Mouse (Mus musculus): ENCODE results near the gene 4930442H23Rik. TPM values are rescaled to one million over a fixed set of nuclear protein-coding genes. Genes with fewer than 3 reads are reported as not detected.
A peak's percentile ranks its signal among the peaks of the same experiment; 100 is the strongest.
"Not testable (repeated sequence)": the region's sequence is repeated elsewhere in the genome, so short reads cannot be mapped to it uniquely, and the experiment has no call there.

Gene 4930442H23Rik
- not detected for polyA plus RNA-seq (2017; shearing (Covaris generic))

DNA sequence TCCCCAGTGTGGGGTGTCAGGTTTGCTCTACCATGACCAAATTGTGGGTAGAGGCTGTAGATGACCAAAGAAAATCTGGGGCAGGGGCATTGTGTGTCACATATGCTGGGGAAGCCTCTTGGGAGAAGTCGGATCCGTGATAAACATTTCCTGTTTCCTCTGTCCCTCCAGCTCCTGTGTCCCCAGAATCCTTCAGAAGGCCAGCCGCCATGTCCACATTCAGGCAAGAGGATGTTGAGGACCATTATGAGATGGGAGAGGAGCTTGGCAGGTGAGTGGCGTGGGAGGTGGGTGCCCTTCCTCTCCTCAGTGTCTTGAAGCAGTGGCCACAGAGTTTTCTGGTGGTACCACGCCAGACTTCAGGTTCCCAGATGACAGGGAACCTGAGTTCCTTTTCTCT, at the start of gene 4930442H23Rik:
TSS of gene 4930442H23Rik (minus strand) at position 45 of the 400 bp plus-strand sequence.
- ATAC-seq: no peak

DNA sequence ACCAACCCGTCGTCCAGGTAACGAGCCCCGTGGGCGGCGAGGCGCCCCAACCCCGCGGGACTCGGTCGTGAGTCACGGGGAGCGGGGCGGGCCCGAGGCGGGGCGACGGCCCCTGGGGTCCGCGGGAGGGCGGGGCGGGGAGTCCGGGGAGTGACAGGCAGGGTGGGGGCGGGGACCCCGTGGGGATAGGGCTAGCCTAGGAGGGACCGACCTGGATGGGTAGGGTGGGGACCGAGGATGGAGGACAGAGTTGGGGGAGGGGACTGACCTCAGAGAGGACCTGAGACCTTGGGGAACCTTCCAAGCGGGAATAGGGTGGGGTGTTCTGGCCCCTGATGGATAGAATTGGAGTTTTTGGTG, 49.6 kb upstream of the 4930442H23Rik start:
- ATAC-seq: no peak

DNA sequence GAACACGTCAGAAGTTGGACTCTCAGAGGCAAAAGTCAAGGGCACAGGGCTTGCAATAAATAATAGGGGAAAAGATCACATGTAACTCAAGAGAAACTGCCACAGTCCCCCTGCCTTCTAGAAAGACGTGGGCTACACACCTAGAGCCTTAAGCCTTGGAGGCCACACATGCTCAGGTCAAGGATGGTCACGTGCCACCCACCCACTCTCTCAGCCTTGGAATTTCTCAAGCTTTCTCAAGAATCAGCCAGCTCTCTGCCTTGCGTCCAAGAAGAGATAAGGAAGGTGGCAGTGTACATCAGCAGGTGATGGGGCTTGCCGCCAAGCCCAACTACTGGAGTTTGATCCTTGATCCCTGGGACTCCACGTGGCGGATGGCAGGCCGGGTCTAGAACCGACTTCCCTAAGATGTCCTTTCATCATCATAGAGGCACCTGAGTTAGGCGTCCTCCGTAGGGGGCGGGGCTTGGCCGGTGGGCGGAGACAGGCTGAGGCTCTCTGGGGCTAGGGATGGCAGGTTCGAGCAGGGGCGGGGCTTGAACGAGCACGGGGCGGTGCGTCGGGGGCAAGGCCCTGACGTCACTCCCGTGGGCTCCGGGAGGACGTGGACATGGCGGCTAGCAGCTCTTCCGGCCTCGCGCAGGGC, 49.1 kb upstream of the 4930442H23Rik start, which contains the start of gene Zfr2:
TSS of gene Zfr2 (plus strand) at position 576 of the 646 bp plus-strand sequence.
- peak; percentile 88 for ATAC-seq

DNA sequence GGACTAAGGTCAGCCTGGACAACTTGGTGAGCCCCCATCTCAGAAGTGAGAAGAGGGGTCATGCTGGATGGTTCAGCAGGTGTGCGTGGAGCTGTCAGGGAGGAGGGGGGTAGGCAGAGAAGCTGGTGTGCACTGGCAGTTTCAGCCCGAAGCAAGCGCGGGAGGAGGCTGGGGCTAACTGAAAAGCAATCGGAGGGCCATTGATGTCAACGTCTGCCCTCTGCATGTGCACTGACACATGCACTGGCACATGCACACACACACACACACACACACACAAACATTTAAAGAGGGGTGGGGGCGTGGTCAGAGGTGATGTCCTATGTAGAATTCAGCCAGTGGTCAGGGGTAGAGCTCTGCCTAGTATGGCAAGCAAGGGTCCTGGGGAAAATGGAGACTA, 47.8 kb upstream of the 4930442H23Rik start:
- no peak for ATAC-seq

DNA sequence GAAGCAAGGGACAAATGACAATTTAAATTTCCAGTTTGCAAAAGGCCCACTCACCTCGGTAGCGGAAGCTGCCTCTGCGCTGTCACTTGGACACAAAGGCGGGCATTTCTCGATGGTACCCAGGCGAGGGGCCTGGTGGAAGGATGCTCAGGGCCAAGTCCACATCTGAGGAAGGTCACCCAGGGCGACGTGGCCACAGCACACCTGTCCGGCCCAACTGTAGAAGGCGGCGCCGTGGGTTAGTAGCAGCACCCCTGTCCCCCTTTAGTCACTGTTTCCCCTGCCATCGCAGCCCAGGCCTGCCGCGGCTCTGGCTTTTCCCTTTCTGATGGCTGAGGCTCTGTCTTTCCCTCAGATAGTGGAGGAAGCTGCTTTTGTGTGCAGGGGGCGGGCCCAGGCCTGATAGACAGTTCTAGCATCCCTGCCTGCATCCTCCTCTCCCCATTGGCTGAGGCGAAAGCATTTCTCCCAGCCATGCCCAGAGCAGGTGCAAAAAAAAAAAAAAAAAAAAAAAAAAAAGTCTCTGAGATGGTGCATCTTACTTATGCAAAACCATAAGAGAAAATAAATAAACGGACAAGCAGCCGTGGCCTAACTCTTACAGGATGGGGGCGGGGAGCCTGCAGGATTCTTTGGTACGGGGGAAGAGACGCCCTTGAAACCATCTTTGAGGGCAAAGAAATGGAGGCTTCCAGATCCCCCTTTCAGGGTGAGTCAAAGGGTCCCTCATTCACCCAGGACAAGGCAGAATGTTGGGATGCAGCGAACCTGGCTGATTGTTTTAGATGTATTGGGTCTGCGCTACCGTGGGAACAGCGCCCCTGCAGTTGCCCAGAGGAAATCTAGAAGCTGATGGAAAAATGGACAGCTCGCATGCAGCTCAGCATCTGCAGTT, 47.0 kb upstream of the 4930442H23Rik start, which contains the start of gene Atcay:
TSS of gene Atcay (minus strand) at position 396 of the 895 bp plus-strand sequence.
- peak; percentile 52 for ATAC-seq

DNA sequence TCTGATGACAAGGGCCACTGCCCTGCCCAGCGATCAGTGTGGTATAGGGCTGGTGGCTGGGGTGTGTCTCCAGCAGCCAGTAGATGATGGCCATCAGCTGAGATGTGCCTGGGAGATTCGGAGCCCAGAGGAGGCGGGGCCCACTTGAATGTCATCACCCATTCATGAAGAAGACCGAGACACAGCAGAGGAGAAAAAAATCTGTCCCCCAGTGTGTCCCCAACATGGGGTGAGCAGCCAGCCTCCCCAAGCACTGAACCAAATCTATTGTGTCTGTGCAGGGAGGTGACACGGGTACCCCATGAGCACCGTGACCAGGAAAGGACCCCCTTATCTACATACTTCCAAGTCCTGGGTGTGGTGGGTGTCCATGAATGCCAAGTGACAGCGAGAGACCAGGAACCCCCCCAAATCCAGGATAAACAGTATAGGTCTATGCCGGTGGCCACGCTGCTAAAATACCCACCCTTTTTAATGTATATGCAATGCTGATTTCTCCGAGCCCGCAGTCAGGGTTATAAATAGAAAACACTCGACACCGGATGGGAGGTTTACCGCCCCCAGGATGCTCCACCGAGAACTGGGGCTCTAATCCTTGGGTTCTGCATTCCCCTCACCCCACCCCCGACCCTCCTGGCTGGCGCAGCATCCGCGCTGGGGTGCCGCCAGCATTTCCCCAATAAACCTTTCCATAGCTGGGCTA, 46.2 kb upstream of the 4930442H23Rik start:
- peak; percentile 22 for ATAC-seq

DNA sequence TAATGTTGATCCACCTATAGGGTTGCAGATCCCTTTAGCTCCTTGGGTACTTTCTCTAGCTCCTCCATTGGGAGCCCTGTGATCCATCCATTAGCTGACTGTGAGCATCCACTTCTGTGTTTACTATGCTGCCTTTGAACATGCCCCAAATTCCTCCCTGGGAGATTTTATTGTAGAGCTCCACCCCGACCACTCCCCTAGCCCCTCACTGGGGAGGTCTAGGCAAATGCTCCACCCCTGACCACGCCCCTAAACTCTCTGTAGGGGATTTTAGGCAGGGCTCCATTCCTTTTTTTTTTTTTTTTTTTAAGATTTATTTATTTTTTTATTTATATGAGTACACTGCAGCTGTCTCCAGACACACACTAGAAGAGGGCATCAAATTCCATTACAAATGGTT, 40.1 kb upstream of the 4930442H23Rik start:
- ATAC-seq: not testable (repeated sequence)

DNA sequence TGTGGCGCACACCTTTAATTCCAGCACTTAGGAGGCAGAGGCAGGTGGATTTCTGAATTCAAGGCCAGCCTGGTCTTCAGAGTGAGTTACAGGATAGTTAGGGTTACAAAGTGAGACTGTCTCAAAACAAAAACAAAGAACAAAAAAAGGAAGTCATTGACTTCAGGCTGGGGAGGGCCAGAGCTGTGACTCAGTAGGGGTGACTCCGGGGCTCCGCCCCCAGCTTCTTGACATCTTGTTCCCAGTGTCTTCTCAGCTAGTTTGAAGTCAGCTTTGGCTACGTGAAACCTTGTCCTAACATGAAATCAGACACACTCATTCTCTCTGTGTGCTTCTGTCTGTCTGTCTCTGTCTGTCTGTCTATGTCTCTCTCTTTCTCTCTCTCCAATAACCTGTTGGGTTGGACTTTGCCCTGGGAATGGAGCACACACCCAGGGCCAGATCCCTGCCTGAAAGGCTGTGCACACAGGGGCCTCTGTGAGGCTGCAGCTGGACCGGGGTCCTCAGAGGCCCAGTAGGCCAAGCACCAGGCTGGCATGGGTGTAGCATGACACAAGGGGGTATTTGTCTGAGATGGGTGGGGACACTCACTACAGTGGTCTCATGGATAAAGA, 37.9 kb upstream of the 4930442H23Rik start:
- ATAC-seq: no peak

DNA sequence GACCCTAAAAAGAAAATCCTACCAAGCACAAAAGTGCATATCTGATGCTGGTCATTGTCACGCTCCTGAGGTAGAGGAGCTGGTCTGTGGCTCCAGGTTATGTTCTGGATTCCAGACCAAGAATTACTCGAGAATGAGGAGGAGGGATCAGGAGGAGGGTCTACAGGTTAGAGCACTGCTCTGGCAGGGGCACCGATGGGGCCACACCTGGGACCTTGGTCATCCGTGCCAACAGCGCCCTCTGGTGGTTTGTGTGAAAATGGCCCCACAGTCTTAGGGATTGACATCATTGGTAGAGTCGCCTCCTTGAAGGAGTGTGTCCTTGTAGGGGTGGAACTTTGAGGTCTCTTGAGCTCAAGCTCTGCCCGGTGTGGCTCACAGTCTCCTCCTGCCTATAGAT, 34.3 kb upstream of the 4930442H23Rik start:
- ATAC-seq: peak; percentile 63

DNA sequence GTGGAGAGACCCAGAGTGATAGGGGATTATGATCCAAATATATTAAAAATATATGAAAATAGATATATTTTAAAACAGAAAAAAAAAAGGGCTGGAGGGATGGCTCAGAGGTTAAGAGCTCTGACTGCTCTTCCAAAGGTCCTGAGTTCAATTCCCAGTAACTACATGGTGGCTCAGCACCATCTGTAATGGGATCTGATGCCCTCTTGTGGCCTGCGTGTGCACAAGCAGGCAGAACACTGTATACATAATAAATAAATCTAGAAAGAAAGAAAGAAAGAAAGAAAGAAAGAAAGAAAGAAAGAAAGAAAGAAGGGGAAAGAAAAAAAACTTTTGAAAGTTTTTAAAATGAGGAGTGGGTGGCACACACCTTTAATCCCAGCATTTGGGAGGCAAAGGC, 33.6 kb upstream of the 4930442H23Rik start:
- peak; percentile 43 for ATAC-seq

DNA sequence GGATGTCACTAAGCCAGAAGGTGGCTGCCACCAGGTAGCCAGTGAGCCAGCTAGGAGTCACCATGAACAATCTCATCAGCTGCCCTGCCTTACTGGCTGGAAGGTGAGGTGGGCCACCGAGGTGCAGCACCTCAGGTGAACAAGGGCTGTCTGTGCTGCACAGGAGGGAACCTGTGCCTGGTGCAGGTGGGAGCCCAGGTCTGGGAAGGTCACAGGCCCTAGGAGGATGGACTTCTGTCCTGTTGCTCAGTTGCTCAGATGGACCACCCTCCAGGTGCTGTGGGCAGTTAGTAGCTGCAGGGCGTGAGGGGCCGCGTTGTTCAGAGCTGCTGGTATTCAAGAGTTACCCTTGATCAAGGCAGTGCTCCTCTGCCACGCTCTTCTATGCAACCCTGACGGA, 33.2 kb upstream of the 4930442H23Rik start:
- no peak for ATAC-seq

DNA sequence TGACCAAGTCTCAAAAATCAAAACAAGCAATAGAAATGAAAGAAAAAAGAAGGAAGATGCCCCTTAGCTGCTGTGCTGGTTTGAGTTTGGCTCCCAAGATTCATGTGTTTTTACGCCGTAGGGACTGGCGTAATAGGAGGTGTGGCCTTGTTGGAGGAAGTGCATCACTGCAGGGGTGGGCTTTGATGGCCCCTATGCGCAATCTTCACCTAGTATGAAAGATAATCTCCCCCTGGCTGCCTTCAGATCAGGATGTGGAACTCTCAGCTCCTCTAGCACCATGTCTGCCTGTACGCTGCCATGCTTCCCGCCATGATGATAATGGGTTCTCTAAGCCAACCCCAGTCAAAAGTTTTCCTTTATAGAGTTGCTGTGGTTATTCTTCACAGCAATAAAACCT, 32.6 kb upstream of the 4930442H23Rik start:
- ATAC-seq: no peak

DNA sequence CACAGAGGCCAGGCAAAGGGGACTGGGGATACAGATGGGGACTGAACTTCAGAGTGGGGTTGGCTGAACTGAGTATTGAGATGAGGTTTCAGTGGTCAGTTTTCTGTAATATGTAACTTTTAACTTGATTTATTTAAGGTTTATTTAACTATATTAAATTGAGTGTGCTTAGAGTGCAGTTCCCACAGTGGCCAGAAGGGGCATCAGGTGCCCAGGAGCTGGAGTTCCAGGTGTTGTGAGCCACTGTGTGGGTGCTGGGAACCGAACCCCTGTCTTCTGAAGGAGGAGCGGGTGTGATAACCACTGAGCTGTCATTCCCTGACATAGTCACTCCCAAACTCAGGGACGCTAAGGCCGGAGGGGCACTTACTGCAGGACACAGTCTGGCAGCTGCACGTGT, 26.5 kb upstream of the 4930442H23Rik start:
- ATAC-seq: no peak

DNA sequence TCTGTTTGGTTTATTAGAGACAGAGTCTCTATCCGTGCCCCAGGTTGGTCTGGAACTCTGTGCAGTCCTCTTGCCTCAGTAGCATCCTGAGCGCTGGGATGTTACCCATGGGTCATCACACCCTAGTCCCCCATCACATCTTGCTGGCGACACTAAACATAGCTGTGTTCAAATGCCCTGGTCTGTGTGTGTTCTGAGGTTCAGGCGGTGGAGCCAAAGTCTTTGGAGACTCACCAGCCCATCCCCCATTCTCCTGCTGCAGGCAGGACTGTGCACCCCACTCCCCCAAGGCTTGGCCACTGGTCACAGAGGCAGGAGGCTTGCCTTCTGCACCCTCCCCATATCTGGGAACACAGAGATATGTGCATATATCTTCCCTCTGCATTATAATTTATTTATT, 20.5 kb upstream of the 4930442H23Rik start:
- no peak for ATAC-seq

DNA sequence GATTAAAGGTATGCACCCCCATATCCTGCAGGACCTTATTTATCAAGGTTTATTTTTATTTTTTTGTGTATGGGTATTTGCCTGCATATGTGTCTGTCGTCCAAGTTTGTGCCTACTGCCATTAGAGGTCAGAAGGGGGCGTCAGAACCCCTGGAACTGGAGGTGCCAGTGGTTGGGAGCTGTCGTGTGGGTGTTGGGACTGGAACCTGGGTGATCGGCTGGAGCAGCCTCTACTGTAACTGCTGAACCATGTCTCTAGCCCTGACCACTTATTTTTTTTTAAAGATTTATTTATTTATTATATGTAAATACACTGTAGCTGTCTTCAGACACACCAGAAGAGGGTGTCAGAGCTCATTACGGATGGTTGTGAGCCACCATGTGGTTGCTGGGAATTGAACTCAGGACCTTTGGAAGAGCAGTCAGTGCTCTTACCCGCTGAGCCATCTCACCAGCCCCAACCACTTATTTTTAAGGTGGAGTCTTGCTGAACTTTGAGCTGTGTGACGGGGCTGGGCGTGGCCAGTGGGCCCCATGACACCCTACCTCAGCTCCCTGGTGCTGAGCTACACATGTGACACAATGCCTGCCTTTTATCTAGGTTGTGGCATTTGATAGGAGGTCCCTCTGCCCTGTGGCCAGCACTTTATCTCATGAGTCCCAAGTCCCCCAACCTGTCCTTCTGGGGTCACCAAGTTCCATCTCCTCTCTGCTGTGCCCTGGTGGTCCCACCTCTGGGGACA, 19.5 kb upstream of the 4930442H23Rik start:
- ATAC-seq: no peak

DNA sequence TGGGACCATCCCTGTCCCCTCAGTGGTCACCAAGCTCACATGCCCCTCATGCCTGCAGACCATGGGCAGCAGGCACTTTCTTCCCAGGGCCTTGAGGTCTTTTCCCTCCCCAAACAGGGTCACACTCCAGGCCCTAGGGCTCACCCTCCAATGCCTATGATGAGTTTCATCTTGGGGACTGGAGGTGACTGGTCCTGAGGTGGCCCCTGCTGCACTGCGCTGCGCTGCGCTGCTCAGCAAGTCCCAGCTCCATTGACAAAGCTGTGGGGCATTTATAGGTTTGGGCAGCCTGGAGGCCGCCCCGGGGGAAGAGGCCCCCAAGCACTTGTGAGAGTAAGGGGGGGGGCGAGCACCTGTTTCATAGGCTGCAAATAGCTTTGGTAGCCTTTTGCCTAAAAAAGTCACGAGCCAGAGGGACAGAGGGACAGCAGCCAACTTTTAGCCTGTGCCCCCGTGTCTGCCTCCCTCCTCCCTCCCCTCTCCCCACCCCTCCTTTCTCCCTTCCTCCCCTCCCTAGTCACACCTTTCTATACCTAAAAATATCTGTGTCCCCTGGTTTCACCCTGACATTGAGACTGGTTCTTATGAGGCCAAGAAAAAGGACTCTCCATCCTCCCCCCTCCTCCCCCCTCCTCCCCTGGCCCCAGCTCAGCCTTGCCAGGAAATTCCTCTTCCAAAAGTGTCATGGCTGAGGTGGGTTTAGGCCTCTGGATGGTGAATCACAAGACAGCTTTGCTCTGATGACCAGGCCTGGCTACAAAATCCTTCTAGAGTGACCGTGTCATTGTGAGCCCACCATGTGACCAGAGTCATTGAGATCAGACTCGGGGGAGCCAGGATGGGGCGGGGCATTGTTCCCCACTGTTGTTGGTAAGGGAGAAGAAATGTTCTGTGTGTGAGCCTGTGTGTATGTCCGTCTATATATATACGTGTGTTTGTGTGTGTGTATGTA, 18.4 kb upstream of the 4930442H23Rik start, which contains the start of gene Nmrk2:
TSS of gene Nmrk2 (minus strand) at position 245 of the 952 bp plus-strand sequence.
- no peak for ATAC-seq

DNA sequence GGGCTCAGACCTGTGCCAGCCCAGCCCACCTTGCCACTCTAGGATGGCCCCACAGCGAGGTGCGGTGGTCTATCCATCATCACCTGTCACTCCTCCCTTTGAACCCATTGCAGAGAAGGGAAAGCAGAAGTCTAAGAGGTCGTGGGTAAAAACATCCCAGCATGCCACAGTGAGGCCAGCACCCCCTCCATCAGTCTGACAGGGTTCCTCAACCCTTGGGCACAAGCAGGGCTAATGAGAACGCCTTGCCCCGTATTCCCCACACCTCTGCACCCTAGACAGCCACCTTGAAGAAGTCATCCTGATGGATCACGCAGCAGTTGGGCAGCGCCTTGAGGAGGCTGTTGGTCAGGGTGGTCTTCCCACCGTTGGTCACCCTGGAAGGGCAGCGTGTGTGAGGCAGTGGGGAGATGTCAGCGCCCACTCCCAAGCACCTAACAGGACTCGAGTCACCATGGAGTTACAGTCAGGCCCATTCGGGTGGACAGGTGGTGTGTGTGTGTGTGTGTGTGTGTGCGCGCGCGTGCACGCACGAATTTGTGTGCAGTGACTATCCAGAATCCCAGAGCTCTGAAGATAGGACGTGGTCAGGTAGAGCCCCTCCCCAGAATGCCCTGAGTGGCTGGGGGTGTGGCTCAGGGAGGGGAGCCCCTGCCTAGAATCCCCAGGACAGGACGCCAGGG, 17.1 kb upstream of the 4930442H23Rik start:
- no peak for ATAC-seq

DNA sequence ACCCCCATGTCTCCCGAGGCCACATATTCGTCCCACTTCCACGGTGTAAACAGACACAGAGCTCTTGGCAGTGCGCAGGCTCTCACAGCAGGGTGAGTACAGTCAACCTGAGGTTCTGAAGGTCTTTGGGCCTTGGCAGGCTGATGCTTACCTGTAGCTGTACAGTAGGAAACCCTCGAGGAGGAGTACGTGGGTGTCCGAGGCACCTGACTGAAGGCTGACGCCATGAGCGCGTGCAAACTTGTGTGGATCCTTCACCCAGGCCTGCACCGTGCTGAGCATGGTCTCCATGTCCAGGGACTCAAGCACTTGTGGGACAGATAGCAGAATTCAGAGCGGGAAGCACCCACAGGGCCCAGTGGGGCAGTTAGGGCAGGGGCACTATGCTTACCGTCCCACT, 16.5 kb upstream of the 4930442H23Rik start:
- ATAC-seq: no peak

DNA sequence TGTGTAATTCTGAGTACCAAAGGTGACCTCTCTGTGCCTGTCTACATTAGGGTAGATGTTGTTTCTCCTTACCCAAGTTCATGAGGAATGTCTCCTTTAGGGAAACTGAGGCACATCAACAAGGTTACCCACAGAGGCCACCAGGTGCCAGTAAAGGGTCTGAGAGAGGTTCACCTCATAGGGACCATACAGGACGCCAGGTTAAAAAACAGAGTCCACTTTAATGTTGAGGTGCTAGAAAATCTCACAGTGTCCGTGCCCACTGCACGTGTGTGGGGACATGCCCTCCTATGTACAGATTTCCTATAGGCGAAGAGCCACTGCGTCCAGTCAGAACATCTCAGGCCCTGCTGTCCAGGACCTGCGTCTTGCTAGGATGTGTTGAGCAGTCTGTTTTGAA, 15.3 kb upstream of the 4930442H23Rik start:
- ATAC-seq: no peak

DNA sequence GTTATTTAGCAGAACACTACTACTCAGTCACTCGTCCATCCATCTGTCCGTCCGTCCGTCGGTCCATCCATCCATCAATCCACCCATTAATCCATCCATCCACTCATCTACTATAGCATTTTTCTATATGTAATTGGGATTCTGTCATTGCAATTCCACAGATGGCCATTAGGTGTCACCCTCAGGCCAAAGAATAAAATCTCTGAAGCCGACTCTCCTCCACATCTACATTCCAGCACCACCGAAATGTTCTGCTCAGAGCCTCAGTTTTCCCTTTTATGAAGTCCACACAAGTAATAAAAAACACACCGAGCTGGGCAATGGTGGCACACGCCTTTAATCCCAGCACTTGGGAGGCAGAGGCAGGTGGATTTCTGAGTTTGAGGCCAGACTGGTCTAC, 14.6 kb upstream of the 4930442H23Rik start:
- ATAC-seq: no peak

Data from inflammation-experienced regulatory T-cells, adult 6 months (primary cell).